Mouse (Mus musculus): ENCODE results near the gene Fmnl2. TPM values are rescaled to one million over a fixed set of nuclear protein-coding genes. Genes with fewer than 3 reads are reported as not detected.

Gene Fmnl2
- total RNA-seq, 2 experiments from 2014 or later = 1.3 to 1.4 TPM

DNA sequence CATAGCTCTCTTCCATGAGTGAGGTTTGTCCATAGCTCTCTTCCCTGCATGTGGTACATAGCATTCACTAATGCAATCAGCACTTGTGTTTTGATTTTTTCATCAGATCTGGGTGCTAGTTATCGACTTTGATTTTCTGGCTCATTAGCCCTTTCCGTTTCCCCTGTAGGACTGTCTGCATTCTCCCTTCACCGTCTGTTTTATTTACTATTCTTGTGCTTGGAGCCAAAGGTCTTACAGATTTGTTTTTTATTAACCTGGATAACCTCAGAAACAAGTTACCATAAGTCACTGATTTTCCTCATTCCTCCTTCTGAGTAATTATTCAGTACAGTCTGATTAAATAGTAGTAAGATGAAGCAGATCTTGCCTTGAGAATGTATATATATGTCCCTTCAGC is 44.8 kb downstream of the Fmnl2 start:
- ATAC-seq (replicated peaks; ENCODE audit: low FRiP score, poor library complexity, severe bottlenecking) = no peak

DNA sequence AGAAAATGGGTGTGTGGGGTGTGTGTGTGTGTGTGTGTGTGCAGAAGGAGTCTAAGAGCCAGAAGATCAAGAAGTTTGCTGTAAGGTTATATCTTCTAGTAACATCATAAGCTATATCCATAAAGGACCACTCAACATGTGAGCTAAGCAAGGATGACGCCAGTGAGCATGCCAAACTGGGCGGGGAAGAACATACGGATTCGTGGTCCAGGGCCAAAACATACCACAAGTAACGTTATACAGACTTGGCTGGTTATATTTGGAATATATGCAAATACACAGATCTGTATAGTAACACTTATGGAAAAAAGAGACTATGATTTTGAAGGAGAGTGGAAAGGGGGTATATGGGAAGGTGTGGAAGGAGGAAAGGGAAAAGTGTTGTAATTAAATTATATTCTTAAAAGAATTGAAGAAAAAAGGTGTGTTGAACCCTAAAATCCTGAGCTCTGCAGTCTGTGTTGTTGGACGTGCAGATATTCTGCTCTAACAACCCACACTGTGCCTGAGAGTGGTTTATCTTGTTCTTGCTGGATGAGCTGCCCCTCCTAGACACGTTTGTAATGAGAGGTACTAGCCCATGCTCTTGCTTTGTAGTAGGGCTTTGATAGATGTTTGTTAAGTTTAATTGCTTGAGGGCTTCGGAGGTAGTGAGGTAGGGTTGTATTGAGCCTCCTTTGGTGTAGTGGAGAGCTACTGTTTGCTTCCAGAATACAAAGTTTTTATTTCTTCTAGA is 45.7 kb downstream of the Fmnl2 start:
- no peak for ATAC-seq (replicated peaks; ENCODE audit: low FRiP score, poor library complexity, severe bottlenecking)

DNA sequence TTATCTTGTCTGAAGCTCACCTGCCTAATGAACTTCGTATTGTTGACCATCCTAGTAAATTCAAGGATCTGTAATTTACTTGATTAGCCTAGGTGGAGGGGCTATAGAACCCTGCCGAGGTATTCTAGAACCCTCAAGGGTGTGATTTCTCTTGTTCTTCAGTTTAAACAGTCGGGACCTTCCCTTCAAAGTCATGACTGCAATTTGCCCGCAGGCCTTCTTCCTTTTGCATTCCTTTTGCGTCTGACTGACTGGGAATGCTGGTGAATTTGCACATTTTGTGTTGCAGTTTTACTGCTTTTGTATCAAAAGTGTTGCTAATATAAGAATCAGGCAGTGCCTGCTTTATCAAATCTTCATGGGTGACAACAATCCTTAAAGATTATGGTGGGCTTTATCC is 46.9 kb downstream of the Fmnl2 start:
- ATAC-seq (replicated peaks; ENCODE audit: low FRiP score, poor library complexity, severe bottlenecking) = no peak

DNA sequence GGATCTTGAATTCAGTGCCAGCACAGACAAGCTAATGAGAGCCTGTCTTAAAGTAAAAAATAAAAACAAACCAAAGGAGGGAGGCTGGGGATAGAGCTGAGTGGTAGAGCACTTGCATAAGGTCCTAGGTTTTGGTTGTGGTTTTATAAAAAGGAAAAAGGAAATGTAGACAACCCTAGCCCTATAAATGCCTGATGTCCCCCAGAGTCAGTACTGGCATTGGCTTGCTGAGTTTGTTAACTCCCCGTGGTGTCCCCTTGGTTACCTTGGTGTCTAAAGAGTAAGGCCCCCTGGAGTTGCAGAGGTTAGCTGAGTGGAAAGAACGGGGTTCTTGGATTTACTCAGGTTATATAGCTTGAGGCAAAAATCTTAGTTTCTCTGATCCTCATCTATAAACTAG is 55.7 kb downstream of the Fmnl2 start:
- no peak for ATAC-seq (replicated peaks; ENCODE audit: low FRiP score, poor library complexity, severe bottlenecking)

DNA sequence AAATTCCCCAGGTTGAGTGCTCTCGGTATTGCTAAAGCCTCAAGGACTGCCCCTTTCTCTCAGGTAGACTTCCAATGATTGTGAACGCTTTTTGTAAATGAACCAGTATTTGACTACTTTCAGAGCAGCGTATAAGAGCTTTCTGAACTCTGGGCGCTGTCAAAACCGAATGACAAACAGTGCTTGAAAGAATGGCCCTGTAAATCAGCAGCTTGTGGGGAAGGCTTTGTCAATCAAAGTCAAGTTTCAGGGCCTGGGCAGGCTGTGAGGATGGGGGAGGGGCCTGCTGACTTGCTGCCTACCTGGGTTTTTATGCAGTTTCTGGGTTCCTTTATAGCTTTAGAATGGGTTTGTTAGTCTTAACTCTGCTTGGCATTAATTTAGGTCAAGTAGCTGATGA is 56.1 kb downstream of the Fmnl2 start:
- no peak for ATAC-seq (replicated peaks; ENCODE audit: low FRiP score, poor library complexity, severe bottlenecking)

DNA sequence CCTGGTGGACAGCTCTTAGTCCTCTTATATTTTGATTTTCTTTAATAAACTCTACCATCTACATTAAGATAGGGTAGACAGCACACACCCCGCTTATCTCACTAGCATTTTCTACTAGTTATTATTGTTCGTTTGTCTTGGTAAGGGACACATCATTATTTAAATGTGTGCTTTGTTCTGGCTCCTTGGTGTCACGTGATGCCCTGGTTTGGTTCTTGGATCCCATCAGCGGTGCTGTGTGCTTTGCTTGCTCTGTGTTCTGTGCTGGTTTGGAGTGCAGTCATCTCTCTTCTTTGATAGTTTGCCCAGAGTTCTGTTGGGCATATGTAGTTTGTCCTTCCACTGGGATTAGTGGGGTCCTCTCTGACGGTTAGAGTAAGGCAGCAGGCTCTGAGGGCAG is 57.9 kb downstream of the Fmnl2 start:
- ATAC-seq (replicated peaks; ENCODE audit: low FRiP score, poor library complexity, severe bottlenecking) = no peak

DNA sequence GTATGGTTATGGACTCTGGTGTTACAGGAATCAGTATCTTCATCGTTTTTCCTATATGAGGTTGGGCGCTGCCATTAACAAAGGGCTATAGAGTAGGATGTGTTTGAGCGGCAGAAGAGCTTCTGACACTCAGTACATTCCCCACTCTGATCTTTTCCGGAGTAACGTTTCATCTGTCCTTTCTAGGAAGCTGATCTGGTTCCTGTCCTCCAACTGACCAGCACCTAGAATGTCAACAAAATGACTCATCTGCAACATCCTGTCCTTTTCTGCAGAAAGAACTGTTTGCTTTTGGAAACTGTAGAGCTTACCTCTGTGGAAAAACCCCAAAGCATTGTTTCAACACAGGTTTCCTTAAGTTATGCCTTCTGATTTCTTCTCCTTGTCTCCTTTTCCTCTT is 60.4 kb downstream of the Fmnl2 start:
- ATAC-seq (replicated peaks; ENCODE audit: low FRiP score, poor library complexity, severe bottlenecking) = no peak

DNA sequence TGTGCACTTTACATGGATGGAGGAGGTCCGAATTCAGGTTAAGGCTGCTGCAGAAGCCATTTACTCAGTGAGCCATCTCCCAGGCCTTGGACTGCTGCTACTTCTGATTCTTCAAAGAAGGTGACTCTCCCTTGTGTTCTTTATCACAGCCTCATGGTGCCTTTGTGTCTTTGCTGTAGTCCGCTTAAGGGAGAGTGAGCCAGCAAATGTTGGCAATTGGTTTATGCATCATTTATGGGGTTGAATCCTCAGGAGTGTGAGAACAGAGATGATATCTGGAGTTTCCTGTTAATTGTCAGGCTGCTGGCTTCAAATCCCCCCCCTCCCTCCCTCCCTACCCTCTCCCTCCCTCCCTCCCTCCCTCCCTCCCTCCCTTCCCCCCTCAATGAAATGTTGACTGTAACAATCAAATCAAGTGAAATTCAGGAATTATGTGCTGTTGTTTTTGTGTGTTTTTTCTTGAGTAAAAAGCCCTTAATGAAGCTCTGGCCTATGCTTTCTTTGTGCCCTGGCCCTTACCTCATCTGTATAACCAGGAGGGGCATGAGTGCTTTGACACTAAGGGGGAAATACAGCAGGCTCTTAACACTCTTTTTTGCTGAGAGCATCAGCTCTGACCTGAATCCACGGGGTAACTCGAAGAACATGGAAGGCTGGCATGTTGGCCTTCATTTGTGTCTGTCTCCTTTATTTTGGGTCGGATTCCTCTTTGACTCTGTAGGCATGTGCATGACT is 63.2 kb downstream of the Fmnl2 start:
- no peak for ATAC-seq (replicated peaks; ENCODE audit: low FRiP score, poor library complexity, severe bottlenecking)

DNA sequence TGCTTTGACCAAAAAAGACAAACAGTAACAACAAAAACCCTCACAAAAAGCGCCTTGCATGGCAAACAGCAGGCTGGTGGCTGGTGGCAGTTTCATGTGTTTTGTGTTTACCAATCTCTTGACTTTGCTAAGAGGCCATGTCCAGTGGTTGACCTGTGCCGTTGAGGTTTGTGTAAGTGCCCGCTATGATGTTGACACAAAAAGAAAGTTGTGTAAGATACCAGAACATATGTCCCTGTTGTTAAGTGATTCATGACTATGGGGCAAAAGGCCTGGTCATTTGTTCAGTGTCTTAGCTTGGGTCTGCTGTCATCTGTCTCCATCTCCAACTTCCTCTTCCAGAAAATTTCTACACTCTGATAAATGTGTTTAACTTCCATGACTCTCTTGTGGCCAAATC is 67.4 kb downstream of the Fmnl2 start:
- no peak for ATAC-seq (replicated peaks; ENCODE audit: low FRiP score, poor library complexity, severe bottlenecking)

DNA sequence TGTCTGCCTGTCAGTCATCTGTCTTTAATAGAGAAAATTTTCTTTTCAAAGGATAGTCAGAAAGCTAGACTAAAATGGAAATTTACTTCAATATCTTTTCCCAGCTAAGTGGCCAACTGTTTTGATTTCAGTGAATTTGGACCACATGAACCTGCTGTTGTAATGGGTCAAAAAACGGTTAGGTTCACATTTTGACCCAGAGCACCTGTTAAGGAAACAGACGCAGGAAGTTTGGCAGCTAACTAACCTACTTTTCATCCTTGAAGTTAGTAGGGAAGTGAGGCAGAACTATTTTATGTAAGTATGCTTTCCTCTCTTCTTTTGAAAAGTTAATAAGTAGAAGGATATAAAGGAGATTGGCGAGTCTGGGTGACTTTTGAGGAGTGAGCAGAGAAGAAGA is 69.7 kb downstream of the Fmnl2 start:
- no peak for ATAC-seq (replicated peaks; ENCODE audit: low FRiP score, poor library complexity, severe bottlenecking)

DNA sequence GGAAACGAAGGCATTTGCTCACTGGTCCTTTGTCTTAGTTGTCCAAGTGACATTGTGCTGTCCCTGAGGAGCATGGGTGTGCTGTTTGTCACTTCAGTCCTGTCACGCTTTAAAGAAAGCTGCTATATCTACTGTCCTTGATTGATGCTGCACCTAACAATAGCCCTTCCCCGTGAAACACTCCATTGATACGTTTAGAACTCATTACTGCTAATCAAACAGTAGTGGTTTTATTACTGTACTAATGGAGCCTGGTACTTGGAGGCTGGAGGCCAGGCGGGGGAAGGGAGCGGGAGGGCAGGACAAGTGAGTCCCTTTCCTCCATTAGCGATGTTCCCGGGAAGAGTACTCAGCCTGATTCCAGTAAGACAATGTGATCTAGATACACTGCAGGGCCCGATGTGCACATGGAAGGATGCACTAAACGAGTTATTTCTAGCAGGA is 70.2 kb downstream of the Fmnl2 start:
- no peak for ATAC-seq (replicated peaks; ENCODE audit: low FRiP score, poor library complexity, severe bottlenecking)

DNA sequence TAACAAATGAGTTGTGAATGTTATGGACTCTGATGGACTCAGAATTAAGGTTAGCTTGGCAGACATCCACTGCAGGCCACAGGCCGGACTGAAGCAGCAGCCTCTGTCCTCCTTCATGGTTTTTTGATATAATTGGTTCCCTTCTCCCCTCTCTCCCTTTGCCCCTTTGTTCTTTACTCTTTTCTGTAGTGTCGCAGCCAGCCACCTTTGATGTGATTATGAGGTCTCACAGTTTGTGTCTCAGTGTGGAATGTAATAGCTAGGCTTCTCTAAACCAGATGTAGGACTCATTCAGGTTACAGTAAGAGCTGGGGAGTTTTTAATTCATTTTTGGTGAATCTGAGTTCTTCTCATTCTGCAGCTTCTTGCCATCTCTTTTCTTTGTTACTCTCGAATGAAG is 70.7 kb downstream of the Fmnl2 start:
- no peak for ATAC-seq (replicated peaks; ENCODE audit: low FRiP score, poor library complexity, severe bottlenecking)

DNA sequence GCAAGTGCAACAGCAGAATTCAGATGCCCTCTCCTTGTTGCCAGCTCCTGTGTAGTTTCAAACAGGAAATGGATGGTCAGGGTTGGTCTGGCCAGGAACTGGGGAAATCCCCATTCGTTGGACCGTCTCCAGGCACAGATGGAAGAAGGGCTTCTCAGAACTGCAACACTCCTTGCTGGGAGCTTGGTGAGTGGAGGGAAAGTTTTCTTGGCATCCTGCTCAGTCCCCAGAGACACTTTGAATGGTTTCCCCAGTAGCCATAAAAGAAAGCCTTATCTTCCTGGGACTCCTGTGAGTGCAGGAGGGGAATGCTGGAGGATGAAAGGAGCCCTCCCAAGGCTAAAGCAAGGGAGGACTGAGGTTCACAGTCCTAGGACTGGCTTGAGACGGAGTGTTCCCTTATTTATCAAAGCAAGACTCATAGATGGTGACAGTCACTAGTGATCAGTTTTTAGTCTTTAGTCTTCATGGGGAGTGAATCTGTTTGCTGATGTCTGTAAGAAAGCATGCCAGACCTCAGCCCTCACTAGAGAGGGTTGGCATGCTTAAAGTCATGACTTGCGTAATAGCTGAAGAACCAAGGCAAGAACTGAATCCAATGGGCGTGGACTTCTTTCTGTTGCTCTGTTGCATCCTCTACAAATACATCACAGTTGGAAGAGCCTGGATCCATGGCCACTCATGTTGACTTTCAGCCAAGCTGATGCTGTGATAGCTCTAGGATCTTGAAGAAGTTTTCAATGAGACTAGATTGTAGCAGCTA is 72.6 kb downstream of the Fmnl2 start:
- ATAC-seq (replicated peaks; ENCODE audit: low FRiP score, poor library complexity, severe bottlenecking) = no peak

DNA sequence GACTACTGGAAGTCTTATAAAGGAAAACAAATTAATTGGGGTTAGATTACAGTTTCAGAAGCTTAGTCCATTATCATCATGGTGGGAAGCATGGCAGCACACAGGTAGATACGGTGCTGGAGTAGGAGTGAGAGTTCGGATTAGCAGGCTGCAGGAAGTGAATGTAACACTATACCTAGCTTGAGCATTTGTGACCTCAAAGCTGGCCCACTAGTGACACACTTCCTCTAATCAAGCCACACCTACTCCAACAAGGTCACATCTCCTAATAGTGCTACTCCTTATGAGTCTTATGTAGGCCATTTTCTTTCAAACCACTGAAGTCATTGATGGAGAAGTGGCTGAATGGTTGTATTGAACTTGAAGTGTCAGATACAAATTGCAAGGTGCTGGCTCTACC is 73.7 kb downstream of the Fmnl2 start:
- no peak for ATAC-seq (replicated peaks; ENCODE audit: low FRiP score, poor library complexity, severe bottlenecking)

DNA sequence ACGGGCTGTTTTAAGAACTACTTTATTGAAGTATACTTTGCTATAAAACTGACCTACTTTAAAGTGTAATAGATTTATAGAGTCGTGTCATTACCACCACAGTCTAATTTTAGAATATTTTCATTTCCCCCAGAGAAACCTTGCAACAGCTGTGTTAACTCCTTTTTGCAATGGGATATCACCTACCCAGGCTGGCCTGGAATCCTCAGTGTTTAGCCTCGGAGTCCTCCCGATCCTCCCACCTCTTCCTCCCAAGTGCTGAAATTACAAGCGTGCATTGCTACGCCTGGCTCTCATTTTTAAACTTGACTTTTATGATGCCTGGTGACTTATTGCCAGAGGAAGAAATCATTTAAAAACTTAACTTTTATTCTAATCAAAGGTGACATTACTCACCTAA is 78.2 kb downstream of the Fmnl2 start:
- no peak for ATAC-seq (replicated peaks; ENCODE audit: low FRiP score, poor library complexity, severe bottlenecking)

DNA sequence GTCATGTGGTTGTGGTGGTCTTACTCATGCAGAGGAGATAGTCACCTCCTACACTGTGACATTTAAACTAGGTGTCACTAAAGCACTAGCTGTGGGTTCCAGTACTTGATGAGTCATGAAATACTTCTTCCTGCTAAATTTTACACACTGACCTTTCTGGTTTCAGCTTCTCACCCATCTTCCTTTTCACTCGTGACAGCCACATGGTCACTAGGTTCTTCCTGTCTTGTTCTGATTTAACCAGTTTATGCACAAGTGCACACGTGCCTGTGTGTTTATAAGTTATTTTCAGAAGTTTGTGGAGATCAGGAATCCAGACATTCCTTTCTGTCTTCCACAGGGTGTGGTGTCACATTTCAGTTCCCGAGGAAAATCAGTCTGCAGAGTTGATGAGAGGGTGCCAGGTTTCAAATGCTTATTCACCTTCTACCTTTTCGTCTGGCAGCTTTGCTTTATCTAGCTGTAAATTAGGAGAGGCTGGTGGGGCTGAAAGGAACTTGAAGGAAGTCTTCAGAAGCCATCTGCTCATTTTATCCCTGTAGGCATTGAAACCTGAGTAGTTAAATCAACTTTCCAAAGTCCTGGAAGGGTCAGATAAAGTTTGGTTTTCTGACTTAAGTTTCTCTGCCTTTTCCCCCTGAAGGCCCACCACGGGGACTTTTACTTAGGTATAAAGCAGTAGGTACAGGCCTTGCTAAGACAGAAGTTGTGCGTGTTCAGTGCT is 80.9 kb downstream of the Fmnl2 start:
- no peak for ATAC-seq (replicated peaks; ENCODE audit: low FRiP score, poor library complexity, severe bottlenecking)

DNA sequence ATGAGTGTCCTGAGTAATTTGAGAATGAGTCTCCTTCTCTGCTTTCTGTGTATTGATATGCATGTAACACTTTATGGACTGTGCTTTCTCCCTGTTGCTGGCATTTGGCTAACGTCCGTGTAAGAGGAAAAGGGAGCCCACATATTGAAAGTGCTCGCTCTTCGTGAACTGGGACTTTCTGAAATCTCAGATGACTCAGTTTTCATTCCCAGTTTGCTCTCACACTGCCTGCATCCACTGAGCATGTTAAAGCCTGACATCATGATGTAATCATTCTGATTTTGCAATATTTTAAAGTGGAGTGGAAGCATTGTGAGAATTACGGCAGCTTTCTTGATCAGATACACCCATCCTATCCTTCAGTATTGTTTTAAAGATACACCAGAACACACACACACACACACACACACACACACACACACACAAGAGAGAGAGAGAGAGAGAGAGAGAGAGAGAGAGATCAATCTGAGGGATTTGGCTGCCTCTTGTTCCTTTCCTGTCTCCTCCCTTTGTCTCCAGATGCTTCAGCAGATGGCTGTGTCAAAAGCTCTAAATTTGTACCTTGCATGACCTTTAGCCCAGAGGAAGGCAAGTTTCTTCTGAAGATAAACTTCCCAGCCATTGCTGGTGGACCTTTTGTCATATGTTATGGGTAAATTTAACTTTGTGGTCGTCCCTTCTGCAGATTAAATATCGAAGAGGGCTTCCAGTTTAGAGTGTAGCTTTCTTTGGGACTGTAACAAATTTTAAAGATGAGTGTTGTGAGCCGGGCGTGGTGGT is 86.2 kb downstream of the Fmnl2 start:
- ATAC-seq (replicated peaks; ENCODE audit: low FRiP score, poor library complexity, severe bottlenecking) = no peak

DNA sequence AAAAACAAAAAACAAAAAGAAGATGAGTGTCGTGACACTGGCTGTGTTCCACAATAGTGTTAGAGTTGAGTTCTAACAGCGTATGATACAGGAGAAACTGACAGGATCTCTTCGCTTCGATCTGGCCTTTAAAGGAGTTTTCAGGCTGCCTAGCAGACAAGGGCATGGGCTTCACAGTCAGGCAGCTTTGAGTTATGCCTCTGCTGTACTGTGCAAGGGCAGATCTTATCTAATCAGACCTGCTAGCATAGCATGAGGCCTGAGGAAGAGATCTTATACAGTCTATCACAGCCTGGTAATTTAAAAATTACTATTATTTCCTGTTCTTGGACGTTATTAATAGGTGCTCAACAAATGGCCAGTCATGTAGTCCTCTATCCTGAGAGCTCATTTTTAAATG is 86.9 kb downstream of the Fmnl2 start:
- ATAC-seq (replicated peaks; ENCODE audit: low FRiP score, poor library complexity, severe bottlenecking) = no peak

DNA sequence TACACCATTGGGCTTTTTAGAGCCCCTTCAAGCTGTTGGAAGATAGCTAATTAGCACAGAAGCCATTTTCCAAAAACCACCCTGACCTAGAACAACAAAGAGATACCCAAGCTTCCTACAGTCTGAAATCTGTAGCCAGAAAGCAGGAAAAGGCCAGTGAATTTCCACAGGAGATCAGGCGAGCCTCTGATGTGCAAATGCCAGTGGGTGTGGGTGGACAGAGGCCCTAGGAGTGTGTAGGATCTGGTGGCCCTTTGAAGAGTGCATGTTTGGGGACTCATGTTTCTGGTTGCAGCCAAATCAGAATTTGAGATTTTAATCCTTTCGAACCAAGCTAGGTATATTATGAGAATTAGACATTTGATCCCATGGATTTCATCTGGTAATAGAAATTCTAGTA is 88.4 kb downstream of the Fmnl2 start:
- no peak for ATAC-seq (replicated peaks; ENCODE audit: low FRiP score, poor library complexity, severe bottlenecking)
